Mouse (Mus musculus) small intestine, adult 2 months (tissue): Measurements from ENCODE around the gene Doc2g.

ENCODE experiments used
- CTCF ChIP-seq: fragments of 200-500 bp; IDR thresholded peaks from 2 replicates; pipeline ENCODE4 v1.5.1; 2012; ENCODE audit warnings: low read depth, mild to moderate bottlenecking, control low read depth, inconsistent platforms, low read length, moderate library complexity, mixed read lengths; ENCODE audit not compliant: insufficient replicate concordance, insufficient read length; ENCODE audit errors: extremely low read depth
- POLR2A ChIP-seq: fragments of 200-500 bp; IDR thresholded peaks from 2 replicates; pipeline ENCODE4 v1.6.1; 2012; ENCODE audit warnings: low read depth, mild to moderate bottlenecking, control low read depth, inconsistent platforms, low read length, moderate library complexity

GRCm38 (mm10) chr19:3985261-3985681 lies 17.8 kb upstream of the Doc2g start:
- TF ChIP-seq CTCF (no peak), POLR2A (no peak)
